Mouse (Mus musculus) brain, embryonic 14.5 days (tissue): Measurements from ENCODE around the gene Abca7. TPM values are rescaled to one million over a fixed set of nuclear protein-coding genes. Genes with fewer than 3 reads are reported as not detected.

Experiments used
- DNase-seq: peaks from one replicate; pipeline ENCODE4 v3.0.0-alpha.2; 2011; ENCODE audit warnings: low read depth
- CTCF ChIP-seq: fragments of 200-500 bp; IDR thresholded peaks from 2 replicates; pipeline ENCODE4 v1.5.1; 2012; ENCODE audit warnings: inconsistent platforms, mild to moderate bottlenecking, moderate library complexity, borderline replicate concordance; ENCODE audit not compliant: insufficient read depth, insufficient read length; ENCODE audit errors: extremely low read depth
- POLR2A ChIP-seq: fragments of 200-500 bp; IDR thresholded peaks from 2 replicates; pipeline ENCODE4 v1.6.1; 2012; ENCODE audit warnings: mild to moderate bottlenecking, inconsistent platforms, borderline replicate concordance; ENCODE audit not compliant: poor library complexity, insufficient read depth, insufficient read length, severe bottlenecking; ENCODE audit errors: extremely low read depth
- polyA plus RNA-seq: library from polyadenylated mRNA; depleted of rRNA; stranded (reverse); fragments of >200 nt; gene quantifications from 2 replicates; pipeline ENCODE4 v1.2.3, GENCODE M21; 2012

The Abca7 gene
- polyA plus RNA-seq, 1 experiment, result 12.7 TPM

DNA sequence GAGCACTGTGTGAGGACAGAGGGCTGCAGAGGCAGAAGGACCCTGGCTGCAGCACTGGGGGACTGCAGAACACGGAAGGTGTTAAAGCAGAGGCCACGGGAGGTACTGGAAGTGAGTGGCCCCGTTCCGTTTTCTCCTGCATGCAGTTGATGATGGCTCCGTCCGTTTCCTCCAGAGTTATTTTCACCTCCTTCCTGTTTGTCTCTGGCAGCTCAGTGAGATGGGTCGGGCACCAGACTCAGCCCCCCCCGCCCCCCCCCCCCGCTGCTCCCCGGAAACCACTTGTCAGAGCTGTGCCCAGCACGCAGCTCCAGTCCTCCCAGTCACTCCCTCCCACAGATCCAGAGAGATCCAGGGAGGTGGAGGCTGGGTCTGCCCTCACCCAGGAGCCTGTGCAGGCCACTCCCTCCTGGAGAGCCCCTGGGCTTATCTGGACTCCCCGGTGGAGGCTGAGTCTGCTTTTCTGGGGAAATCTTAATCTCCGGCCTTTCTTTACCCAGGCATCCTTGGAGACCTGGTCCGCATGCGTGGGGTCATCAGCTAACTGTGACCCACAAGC lies 22.5 kb downstream of the Abca7 start:
- DNase-seq, result no peak
- no peak for TF ChIP-seq POLR2A
- TF ChIP-seq CTCF, result no peak

DNA sequence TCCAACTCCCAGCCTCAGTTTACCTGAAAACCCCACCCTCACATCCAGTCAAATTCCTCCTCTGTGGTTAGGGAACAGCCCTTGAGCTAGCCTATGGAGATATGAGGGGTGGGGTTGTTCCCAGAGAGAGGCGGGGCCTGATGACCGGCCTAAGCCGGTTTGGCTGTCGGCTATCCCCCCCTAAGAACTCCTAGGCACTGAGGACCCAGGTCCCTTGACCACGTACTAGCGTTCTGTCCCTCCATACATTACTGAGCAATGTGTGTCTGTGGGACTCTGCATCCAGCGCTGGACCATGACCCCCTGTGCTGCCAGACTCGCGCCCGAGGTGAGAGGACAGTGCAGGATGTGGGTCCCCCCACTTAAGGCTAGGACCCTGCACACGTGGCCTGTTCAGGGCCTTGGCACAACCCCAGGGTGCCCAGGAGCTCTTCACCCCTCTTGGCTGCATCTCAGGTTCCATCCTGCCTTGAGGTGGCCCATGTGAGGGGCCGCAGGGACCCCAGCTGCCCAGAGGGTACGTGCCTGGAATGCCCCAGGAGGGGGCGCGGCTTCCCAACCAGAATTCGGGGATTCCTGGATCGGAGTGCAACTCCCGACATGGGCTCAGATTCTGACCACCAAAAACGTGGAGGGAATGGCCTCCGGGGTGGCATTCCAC lies 23.3 kb downstream of the Abca7 start:
- DNase-seq, result no peak
- TF ChIP-seq POLR2A (no peak), CTCF (0 out of 2 replicates have a peak, but pooled peaks have one; percentile 7)

DNA sequence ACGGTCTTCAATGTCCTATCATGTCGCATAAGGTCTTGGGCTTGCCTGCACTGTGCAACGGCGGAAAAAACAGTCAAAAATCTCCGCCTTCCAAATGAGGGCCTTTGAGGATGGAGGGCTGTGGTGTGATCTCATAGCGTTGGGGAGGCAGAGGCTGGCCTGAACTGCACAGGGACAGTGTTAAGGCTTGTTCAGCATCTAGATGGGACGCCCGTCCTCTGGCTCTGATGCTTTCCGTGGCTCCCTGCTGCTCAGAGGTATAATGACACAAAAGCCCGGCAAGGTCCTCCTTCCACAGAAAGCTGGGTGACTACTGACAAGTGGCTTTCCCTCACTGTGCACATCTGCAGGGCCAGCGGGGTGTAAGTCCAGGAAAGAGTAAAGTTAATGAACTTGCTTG lies 23.9 kb downstream of the Abca7 start:
- DNase-seq, result no peak
- TF ChIP-seq POLR2A (no peak), CTCF (no peak)

DNA sequence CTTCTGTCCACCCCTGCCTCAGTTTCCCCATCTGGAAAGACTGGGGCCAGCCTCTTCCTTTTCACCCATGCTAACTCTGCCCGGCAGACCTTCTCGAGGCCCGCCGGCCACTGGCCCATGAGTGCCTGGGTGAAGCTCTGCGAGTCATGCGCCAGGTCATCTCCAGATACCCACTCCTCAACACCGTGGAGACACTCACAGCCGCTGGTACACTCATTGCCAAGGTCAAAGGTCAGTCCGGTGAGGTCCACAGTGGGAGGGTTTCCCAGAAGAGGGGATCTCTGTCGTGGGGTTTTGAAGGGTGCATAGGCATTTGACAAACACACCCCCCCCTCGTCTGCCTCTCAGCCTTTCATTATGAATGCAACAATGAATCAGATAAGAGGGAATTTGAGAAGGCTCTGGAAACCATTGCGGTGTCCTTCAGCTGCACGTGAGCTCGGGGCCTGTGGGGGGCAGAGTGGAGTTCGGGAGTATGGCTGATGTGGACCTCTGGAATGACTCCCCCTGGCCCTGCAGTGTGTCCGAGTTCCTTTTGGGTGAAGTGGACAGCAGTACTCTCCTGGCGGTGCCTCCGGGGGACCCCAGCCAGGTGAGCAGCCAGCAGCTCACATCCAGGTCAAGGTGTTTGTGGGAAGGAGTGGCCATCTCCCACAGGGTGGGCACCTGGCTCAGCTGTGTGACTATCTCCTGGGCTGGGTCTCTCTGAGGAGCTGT lies 24.5 kb downstream of the Abca7 start:
- no peak for TF ChIP-seq POLR2A
- no peak for TF ChIP-seq CTCF
- no peak for DNase-seq

DNA sequence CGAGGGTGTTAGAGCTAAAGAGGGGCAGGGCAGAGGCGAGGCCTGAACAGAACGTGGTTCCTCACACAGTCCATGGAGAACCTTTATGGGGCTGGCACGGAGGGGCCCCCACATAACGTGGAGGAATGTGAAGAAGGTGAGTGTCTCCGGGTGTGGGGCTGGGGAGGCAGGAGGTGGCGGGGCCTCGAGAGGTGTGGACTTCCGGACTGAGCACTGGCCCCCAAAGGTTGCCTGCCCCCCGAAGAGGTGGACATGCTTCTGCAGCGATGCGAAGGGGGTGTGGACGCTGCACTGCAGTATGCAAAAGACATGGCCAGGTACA lies 25.0 kb downstream of the Abca7 start:
- no peak for TF ChIP-seq CTCF
- TF ChIP-seq POLR2A, result no peak
- no peak for DNase-seq

DNA sequence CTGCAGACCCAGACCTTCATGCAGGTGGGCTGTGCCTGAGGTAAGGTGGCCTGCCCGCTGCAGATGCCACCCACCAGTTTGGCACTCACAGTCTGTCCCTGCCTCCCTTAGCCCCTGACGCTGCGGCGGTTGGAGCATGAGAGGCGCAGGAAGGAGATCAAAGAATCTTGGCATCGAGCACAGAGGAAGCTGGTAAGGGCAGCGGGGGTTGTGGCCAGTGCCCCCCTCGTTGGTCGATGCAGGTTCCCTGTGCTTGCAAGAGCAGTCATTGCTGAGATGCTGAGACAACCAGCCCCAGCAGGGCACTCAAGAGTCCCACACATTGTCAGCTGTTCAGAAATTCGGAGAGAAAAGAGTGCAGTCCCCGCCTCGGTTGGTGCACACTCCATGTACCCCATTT lies 25.9 kb downstream of the Abca7 start:
- no peak for DNase-seq
- TF ChIP-seq CTCF (no peak), POLR2A (no peak)

DNA sequence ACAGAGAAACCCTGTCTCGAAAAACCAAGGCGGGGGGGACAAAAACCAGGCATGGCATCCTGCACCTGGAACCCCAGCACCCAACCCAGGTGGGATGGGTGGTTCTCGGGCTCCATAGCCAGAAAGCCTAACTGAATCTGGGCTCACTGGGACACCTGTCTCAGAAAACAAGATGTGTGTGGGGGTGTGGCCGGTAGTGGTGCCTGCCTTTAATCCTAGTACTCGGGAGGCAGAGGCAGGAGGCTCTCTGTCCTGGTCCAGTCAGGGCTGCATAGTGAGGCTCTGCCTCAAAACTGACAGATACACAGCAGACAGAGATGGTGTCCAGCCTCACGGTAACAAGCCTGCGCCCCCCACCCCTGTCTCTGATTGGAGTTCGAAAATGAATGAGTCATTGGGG lies 26.5 kb downstream of the Abca7 start:
- TF ChIP-seq CTCF, result no peak
- no peak for TF ChIP-seq POLR2A
- no peak for DNase-seq

DNA sequence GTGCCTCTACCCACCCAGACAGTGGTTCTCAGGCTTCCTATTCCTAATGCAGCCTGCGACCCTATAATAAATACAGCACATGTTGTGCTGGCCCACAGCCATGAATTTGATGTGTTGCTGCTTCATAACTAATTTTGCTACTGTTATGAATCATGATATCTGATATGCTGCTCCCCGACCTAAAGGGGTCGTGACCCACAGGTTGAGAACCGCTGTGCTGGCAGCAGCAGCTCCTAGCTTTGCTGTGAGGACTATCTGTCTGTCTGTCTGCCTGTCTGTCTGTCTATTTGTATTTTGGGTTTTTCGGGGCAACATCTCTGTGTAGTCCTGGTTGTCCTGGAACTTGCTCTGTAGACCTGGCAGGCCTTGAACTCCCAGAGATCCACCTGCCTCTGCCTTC lies 27.5 kb downstream of the Abca7 start:
- DNase-seq, result no peak
- no peak for TF ChIP-seq POLR2A
- no peak for TF ChIP-seq CTCF

DNA sequence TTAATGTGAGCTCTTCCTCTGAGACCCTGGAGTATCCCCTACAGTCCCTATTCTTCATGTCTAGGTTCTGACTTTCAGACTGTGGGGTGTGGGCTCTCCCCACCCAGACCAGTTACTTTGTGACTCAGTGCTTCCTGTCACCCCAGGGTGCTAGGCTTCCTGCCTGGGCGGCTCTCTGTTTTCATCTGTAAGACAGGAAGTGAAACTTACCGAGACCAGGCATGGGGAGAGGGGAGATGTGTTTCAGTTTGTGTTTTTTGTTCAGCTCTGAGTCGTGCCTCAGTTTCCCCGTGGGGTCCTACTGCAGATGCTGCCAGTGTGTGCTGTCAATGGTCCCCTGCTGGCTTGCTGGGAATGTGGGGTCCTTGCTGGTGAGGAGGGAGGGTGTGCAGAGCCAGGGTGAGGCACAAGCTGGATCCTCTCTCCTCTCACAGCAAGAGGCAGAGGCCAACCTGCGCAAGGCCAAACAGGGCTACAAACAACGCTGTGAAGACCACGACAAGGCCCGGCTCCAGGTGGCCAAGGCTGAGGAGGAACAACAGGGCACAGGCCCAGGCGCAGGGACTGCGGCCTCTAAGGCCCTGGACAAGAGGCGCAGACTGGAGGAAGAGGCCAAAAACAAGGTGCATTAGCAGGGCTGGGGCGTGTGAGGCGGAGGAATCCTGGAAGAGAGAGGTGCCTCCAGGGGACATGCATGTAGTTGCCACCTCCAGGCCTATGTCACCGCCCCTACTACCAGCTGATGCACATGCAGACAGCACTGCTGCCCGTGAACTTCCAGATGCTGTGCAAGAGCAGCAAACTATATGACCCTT lies 28.1 kb downstream of the Abca7 start:
- no peak for TF ChIP-seq CTCF
- no peak for TF ChIP-seq POLR2A
- DNase-seq, result no peak

DNA sequence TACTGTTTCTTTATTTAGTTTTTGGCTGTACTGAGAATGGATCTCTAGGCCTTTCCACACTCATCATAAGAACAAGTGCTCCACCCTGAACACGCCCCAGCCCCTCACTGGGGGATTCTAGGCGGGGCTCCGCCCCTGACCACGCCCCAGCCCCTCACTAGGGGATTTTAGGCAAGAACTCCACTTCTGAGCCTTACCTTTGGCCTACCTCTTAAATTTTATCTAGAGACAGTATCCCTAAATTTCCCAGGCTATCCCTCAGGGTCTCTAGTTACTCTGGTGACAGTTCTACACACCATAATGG lies 28.7 kb downstream of the Abca7 start:
- DNase-seq, result no peak
- TF ChIP-seq CTCF, result no peak

DNA sequence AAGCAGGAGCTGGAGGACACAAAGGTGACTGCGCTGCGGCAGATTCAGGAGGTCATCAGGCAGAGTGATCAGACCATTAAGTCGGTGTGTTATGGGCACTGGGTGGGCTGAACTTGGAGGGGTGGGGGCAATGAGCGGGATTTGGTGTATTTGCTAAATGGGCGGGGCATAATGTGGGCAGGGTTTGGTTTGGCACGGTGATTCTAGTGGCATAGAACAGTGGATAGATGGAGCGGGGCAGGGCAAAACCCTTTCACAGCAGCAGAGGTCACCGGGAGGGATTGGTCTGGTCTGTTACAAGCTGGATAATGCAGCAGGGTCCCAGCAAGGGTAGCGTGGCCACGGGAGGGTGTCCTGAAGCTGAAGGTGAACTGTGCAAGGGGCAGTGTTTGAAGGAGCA lies 29.2 kb downstream of the Abca7 start:
- TF ChIP-seq POLR2A (no peak), CTCF (no peak)
- no peak for DNase-seq
